Mouse (Mus musculus): ENCODE measurements around the gene Ssbp3.

Gene Ssbp3

DNA sequence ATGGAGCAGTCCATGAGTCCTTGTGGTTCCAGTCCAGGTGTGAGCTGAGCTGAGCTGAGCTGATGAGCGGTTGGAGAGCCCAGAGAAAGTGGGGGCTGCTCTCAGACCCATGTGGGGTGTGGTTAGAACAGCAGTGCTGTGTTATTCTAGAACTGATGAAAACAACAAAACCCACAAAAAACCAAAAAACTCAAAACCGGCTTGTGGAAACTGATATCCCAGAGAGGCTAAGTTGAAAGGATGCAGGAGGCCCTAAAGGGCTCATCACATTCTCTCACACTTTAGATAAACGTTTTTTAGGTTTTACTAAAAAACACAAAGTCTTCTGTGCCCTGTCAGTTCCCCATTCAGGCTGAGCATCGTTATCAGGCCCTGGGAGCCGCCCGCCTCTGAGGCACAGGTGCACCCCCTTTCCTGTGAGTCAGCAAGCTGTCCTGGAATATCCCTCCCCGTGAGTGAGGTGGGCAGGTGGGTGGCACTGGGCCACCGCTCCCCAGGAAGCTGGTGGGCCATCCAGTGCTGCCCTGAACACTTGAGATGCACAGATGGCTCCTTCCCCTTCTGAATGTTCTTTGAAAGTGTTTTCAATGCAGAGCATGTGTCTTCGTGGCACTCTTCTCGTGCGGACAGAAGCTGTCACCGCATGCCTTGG is 24.6 kb downstream of the Ssbp3 start:
- peak in 1 of 2 experiments; percentile 69 for DNase-seq (ENCODE audit: low spot score in 2 of 2)

- DNase-seq (ENCODE audit: low spot score in 2 of 2), result no peak
Observed at GRCm38 (mm10) chr4:106935583-106935935, 25.1 kb downstream of the Ssbp3 start.

- DNase-seq (ENCODE audit: low spot score in 2 of 2), result no peak
Observed at GRCm38 (mm10) chr4:106936041-106936440, 25.5 kb downstream of the Ssbp3 start.

DNA sequence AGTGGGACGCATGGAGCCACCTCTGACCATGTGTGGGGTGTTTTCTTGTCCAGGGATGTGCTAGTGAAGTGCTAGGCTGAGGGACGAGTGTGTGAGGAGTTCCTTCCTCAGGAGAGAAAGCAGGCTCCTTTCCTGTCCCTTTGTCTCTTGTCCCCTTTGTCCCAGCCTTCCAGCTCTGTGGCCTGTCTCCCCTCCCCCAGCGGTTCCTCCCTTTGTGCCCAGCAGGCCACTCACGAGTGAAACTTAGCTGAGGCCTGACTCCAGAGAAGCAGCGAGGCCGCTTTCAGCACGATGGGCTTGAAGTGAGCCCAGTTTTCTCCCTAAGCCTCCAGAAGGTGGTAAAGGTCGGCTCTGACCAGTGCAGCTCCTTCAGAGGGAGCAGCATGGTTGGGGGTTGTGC is 26.2 kb downstream of the Ssbp3 start:
- no peak for DNase-seq (ENCODE audit: low spot score in 2 of 2)

GRCm38 (mm10) chr4:106938506-106939222 is 28.2 kb downstream of the Ssbp3 start:
- DNase-seq (ENCODE audit: low spot score in 2 of 2), result no peak

GRCm38 (mm10) chr4:106939223-106939918 is 28.9 kb downstream of the Ssbp3 start:
- peak in 1 of 2 experiments; percentile 32 for DNase-seq (ENCODE audit: low spot score in 2 of 2)

DNA sequence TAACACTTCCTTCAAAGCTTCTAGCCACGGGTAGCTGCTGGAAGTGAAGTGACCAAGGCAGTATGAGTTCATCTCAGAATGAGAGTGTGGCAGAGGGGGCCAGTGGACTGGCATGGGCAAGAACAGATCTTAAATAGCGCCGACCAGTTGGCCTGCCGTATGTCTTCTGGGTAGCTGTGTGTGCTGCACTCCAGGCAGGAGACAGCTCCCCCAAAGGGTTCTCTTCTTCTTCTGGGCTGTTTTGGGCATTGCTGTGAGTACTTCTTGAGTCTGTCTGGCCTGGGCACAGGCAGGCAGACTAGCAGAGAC is 29.4 kb downstream of the Ssbp3 start:
- no peak for DNase-seq (ENCODE audit: low spot score in 2 of 2)

- no peak for DNase-seq (ENCODE audit: low spot score in 2 of 2)
Observed at GRCm38 (mm10) chr4:106940945-106941344, 30.4 kb downstream of the Ssbp3 start.

- DNase-seq (ENCODE audit: low spot score in 2 of 2), result no peak
Observed at GRCm38 (mm10) chr4:106941475-106941874, 31.0 kb downstream of the Ssbp3 start.

DNA sequence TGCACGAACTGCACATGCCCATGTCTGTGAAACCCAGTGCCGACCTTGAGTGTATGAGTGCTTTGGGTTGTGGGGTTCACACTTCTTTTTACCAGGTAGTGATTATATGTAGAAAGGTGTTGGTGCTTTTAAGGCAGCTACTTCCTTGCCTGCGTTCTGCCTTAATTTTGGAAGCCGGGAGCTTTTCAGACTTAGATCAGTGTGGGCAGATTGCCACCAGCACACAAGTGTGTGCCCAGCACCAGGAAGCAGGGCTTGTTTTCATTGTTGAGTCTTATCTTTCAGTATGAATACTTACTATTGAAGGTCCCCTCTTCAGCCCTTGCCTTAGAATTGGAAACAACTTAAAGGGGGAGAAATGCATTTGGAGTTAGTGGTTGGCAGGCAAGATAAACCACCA is 32.0 kb downstream of the Ssbp3 start:
- no peak for DNase-seq (ENCODE audit: low spot score in 2 of 2)

DNA sequence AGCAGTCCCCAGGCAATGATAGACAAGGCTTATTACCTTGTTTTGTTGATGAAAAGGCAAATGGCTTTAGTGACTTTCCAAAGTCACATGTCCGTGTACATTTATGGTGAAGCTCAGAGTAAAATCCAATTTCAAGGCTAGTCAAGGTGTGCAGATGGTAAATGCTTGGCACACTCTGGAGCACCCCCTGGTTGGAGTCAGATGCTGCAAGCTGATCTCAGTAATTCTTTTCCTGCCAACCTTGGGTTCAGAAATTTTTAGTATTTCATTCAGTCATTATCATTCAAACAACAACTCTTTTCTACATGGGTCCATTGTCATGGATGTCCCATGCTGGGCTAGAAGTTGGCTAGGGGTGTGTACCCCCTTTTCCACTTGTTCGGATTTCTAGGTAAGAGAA is 33.1 kb downstream of the Ssbp3 start:
- no peak for DNase-seq (ENCODE audit: low spot score in 2 of 2)

DNA sequence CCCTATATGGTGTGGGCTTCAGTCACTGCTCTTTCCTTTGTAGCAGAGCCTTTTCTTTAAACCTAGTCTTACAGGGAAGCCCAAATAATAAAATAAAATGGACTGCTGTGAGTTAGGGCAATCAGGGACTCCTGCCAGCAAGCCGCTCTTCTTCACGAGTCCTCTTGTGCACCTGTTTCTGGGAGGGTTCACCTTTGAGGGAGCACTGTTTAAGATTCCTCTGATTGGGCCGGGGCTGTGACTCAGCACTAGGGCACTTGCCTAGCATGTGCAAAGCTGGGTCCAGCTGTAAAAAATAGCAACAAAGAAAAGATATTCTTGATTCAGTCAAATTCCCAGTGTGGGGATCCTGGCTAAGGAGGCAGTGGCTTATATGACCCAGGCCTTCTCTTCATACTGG is 34.4 kb downstream of the Ssbp3 start:
- no peak for DNase-seq (ENCODE audit: low spot score in 2 of 2)

- DNase-seq (ENCODE audit: low spot score in 2 of 2), result no peak
Observed at GRCm38 (mm10) chr4:106947741-106948140, 37.2 kb downstream of the Ssbp3 start.

DNA sequence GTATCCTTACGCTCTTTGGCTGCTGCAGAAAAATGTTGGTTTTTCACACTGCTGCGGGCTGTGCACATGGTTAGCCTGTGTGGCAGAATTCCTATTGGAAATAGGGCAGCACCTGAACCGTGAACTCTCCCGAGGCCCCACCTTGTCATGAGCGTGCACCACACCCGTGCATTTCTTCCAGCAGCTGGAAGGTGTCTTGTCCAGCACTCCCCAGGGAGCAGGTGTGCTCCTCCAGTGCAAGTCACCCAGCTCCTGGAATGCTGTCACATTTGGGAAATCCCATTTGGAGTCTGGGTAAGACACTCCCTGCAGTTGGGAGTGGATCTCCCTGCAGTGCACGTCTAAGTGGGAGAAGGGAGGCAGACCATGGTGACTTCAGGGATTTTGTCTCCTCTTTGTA is 38.0 kb downstream of the Ssbp3 start:
- no peak for DNase-seq (ENCODE audit: low spot score in 2 of 2)

DNA sequence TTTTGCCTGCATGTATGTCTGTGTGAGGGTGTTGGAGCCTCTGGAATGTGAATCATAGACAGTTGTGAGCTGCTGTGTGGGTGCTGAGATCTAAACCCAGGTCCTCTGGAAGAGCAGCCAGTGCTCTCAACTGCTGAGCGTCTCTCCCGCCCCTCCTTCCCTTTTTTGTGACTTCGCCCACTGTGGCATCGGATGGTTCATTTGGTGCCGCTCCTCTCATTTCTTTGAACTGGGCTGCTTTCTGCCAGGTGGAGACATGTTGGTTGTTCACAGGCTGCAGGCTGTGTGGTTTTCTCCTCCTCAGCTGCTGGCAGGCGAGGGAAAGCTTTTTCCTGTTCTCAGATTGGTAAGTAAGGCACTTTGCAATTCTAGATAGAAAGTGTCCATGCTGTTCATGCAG is 38.7 kb downstream of the Ssbp3 start:
- DNase-seq (ENCODE audit: low spot score in 2 of 2), result no peak

GRCm38 (mm10) chr4:106950801-106951200 is 40.3 kb downstream of the Ssbp3 start:
- no peak for DNase-seq (ENCODE audit: low spot score in 2 of 2)

DNA sequence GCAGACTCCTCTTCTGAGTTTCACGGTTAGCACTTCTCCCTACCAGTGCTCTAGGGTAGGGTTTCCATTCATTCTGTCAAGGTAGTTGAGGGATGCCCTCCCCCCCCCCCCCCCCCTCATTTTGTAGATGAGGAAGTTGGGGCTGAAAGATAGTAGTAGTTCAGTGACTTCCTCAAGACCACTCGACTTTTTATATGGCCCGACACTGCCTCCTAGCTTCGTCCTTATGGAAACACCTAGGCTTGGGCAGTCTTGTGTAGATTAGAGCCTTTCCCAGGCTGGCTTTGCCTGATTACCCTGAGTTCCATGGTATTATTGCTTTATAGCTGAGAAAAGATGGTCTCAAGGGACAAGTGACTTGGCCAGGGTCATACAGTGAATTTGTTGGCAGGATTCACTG is 41.0 kb downstream of the Ssbp3 start:
- no peak for DNase-seq (ENCODE audit: low spot score in 2 of 2)

DNA sequence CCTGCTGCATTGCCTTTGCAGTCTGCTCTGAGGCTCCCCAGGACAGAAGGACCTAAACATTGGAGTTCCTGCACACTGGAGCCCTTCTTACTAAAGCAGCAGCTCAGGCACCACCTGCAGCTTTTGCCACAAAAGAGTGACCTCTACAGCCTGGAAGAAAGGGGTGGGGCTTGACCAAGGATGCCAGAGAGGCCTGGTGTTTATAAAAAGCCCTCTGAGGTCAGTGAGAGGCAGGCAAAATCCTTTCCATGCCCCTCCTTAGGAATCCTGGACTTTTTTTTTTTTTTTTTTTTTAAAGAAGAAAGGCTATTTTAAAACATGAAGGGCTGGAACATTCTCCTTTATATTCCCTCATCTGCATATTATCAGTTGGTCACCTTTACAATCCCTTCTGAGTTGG is 42.7 kb downstream of the Ssbp3 start:
- no peak for DNase-seq (ENCODE audit: low spot score in 2 of 2)

- DNase-seq (ENCODE audit: low spot score in 2 of 2), result no peak
Observed at GRCm38 (mm10) chr4:106953760-106954159, 43.3 kb downstream of the Ssbp3 start.

GRCm38 (mm10) chr4:106955729-106956712 is 45.5 kb downstream of the Ssbp3 start:
- DNase-seq (ENCODE audit: low spot score in 2 of 2), result peak; percentile 56 to 81

- DNase-seq (ENCODE audit: low spot score in 2 of 2), result no peak
Observed at GRCm38 (mm10) chr4:106958117-106958516, 47.6 kb downstream of the Ssbp3 start.

- no peak for DNase-seq (ENCODE audit: low spot score in 2 of 2)
Observed at GRCm38 (mm10) chr4:106958561-106958960, 48.1 kb downstream of the Ssbp3 start.

Measured in left cerebral cortex, adult 9 months (tissue).